Mouse (Mus musculus) lung, adult 2 months (tissue): ENCODE results near the gene Rfx4.

ENCODE experiments used
- CTCF ChIP-seq: fragments of 200-500 bp; IDR thresholded peaks from 2 replicates; pipeline ENCODE4 v1.5.1; 2011; ENCODE audit warnings: mild to moderate bottlenecking, low read length, control low read depth; ENCODE audit not compliant: insufficient read depth
- POLR2A ChIP-seq: fragments of 200-500 bp; IDR thresholded peaks from 2 replicates; pipeline ENCODE4 v1.6.1; 2011; ENCODE audit warnings: low read depth, mild to moderate bottlenecking, control low read depth, low read length, borderline replicate concordance; ENCODE audit errors: extremely low read depth

DNA sequence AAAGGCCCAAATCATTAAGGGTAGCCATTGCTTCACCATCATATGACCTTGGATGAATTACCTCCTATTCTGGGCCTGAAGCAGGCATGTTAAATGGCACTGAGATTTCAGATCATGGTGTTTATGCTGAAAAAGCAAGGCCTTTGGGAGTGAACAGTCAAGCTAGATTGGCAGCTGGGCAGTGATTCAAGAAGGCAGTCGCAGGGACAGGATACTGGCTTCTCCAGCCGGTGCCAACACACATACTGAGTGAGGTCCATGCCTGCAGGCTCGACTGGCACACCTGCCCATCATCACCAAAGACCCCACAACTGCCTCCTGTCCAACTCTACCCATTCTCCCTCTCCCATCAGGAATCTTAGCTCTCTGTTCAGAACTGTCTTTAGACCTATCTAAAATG, 152.6 kb downstream of the Rfx4 start:
- TF ChIP-seq CTCF = no peak
- TF ChIP-seq POLR2A = no peak
